Mouse (Mus musculus): ENCODE measurements at regions not wholly inside any gene's neighbourhood (a gene's known extent, or its start where the extent isn't known, plus 50 kb on each side); places are given as distances from the start of the nearest gene placed in this dataset.

GRCm38 (mm10) chr17:87202958-87203720 is 62.6 kb downstream of the Mcfd2 start:
- DNase-seq (ENCODE audit: low spot score in 2 of 2), result no peak

GRCm38 (mm10) chr17:87202490-87202889 is 63.2 kb downstream of the Mcfd2 start:
- DNase-seq (ENCODE audit: low spot score in 2 of 2), result peak; percentile 52 to 69

- DNase-seq (ENCODE audit: low spot score in 2 of 2), result peak in 1 of 2 experiments; percentile 12
These were observed 65.0 kb downstream of the Mcfd2 start for GRCm38 (mm10) chr17:87200721-87201242.

- DNase-seq (ENCODE audit: low spot score in 2 of 2), result no peak
These were observed 65.6 kb downstream of the Mcfd2 start for GRCm38 (mm10) chr17:87200134-87200533.

- DNase-seq (ENCODE audit: low spot score in 2 of 2), result no peak
These were observed 66.6 kb downstream of the Mcfd2 start for GRCm38 (mm10) chr17:87199134-87199533.

- no peak for DNase-seq (ENCODE audit: low spot score in 2 of 2)
These were observed 68.3 kb downstream of the Mcfd2 start for GRCm38 (mm10) chr17:87197434-87197833.

GRCm38 (mm10) chr17:87194639-87195038 is 71.1 kb downstream of the Mcfd2 start:
- DNase-seq (ENCODE audit: low spot score in 2 of 2), result no peak

- no peak for DNase-seq (ENCODE audit: low spot score in 2 of 2)
These were observed 72.3 kb downstream of the Mcfd2 start for GRCm38 (mm10) chr17:87193482-87193881.

- no peak for DNase-seq (ENCODE audit: low spot score in 2 of 2)
These were observed 76.1 kb downstream of the Mcfd2 start for GRCm38 (mm10) chr17:87189670-87190069.
